Mouse (Mus musculus) thymus, postnatal 10 days (tissue): ENCODE data around the gene Ubd.
A peak's percentile ranks its signal among the peaks of the same experiment; 100 is the strongest.
"Not testable (repeated sequence)": the region's sequence is repeated elsewhere in the genome, so short reads cannot be mapped to it uniquely, and the experiment has no call there.

ENCODE experiments used
- DNase-seq, 2 experiments: peaks; one replicate each; pipeline ENCODE4 v3.0.0; 2021; ENCODE audit warnings: low spot score in 2 of 2

Ubd gene

DNA sequence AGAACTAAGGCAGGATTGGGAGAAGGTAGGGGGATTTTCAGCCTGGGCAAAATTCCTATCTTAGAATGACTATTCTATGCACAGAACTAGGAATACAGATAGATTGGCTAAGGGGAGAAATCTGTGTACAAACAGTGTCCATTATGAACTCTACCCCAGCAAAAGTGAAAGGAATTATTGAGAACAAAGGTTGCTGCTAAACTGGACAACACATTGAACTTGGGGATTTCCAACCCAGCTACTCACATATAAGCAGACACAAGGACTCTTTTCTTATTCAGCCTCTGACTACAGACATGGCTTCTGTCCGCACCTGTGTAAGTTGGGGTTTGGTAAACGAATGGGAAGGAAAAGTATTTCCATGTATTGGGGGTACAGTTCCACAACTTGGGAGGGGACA is at the start of gene Ubd:
TSS of gene Ubd (plus strand) at position 237 of the 400 bp plus-strand sequence.
- no peak for DNase-seq

- no peak for DNase-seq
Observed at GRCm38 (mm10) chr17:37161394-37161793, 32.3 kb upstream of the Ubd start, which contains the start of gene Olfr93. TSS of gene Olfr93 (minus strand) at chr17:37161494.

GRCm38 (mm10) chr17:37185474-37185873 is 8.2 kb upstream of the Ubd start:
- no peak for DNase-seq

DNA sequence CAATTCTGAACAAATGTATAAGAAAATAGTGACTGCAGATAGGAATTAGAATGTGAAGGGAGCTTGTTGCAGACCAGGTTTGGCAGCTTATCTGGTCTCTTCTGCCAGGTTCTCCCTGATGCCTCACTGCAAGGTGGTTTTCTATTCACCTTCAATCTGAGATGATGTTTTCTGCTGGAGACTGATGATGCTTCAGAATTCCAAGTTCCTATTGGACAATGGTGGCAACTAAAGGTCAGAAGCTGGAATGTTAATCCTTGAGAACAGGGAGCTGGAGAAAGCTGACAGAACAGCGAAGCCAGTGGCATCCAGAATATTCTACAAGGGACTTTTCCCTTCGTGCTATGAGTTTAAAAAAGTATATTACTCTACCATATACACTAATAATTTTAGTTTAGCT is 3.0 kb upstream of the Ubd start:
- DNase-seq, result no peak

- no peak for DNase-seq
Observed at GRCm38 (mm10) chr17:37193032-37193431, 660 bp upstream of the Ubd start.

GRCm38 (mm10) chr17:37194782-37195181 is 1.1 kb downstream of the Ubd start:
- DNase-seq, result no peak

- no peak for DNase-seq
Observed at GRCm38 (mm10) chr17:37196845-37197724, 3.4 kb downstream of the Ubd start.

GRCm38 (mm10) chr17:37200894-37201293 is 7.2 kb downstream of the Ubd start, which contains the start of gene Olfr94:
TSS of gene Olfr94 (minus strand) at chr17:37200994.
- DNase-seq, result no peak

DNA sequence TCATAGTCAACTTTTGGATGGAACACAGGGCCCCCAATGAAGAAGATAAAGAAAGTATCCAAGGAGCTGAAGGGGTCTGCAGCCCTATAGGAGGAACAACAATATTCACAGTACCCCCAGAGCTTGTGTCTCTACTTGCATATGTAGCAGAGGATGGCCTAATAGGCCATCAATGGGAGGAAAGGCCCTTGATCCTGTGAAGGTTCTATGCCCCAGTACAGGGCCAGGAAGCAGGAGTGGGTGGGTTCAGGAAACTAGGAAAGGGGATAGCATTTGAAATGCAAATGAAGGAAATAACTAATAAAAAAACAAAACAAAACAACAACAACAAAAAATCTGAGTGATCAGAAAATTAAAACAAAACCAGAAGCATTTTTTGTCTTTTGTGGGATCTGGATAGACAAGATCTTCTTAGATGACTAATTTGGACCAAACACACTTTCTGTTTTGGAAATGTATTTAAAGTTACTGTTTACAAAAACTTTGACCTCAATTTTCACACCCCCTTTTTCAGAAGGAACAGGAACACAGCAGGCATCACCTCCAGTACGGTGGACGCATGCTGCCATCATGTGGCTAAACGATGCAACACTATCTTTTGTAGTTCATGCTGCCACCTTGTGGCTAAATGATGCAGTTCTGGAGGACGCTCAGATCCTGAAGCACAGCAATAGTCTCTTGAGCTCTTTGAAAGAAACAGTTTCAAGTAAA is 9.7 kb downstream of the Ubd start:
- peak; percentile 9 to 64 for DNase-seq

DNA sequence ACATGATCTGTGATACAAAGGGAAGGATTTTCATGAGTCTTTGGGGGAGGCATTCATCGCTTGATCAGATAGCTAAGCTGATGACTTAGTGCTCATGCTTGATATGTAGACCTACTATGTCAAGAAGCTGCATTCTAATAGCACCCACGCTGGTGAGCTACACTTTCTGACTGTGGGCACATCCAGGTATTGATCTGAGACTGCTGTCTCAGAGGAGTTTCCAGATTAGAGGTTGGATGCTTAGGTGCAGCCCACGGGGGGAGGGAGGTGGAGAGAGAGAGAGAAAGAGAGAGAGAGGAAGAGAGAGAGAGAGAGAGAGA is 10.2 kb downstream of the Ubd start:
- DNase-seq, result no peak

GRCm38 (mm10) chr17:37210884-37211768 is 17.4 kb downstream of the Ubd start:
- DNase-seq, result no peak

DNA sequence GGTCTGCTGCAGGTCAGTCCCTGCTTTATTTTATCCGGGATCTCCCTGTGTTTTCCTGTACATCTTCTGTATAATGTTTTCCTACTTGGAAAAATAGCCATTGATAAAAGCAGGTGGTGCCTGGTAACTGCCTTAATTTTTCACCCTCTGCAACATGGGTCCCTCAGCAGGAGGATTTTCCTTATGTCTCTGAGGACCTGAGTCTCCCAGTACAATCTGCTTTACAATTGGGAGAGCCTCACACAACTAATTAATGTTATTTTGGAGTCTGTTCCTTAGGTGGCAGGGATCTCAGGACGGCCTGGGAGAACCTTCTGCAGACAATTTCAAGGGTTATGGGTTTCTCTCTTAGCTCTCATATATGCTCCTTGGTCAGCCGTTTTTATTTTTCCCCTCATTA is 19.3 kb downstream of the Ubd start, which contains the start of gene Olfr95:
TSS of gene Olfr95 (minus strand) at position 101 of the 400 bp plus-strand sequence.
- DNase-seq, result no peak

- no peak for DNase-seq
Observed at GRCm38 (mm10) chr17:37218486-37218885, 24.8 kb downstream of the Ubd start.

- DNase-seq, result no peak
Observed at GRCm38 (mm10) chr17:37219846-37220245, 26.2 kb downstream of the Ubd start, which contains the start of gene Olfr96. TSS of gene Olfr96 (plus strand) at chr17:37220146.

GRCm38 (mm10) chr17:37221879-37222278 is 28.2 kb downstream of the Ubd start:
- DNase-seq, result no peak

- not testable (repeated sequence) for DNase-seq
Observed at GRCm38 (mm10) chr17:37237230-37237629, 43.5 kb downstream of the Ubd start, which contains the start of gene Olfr97. TSS of gene Olfr97 (minus strand) at chr17:37237330.

DNA sequence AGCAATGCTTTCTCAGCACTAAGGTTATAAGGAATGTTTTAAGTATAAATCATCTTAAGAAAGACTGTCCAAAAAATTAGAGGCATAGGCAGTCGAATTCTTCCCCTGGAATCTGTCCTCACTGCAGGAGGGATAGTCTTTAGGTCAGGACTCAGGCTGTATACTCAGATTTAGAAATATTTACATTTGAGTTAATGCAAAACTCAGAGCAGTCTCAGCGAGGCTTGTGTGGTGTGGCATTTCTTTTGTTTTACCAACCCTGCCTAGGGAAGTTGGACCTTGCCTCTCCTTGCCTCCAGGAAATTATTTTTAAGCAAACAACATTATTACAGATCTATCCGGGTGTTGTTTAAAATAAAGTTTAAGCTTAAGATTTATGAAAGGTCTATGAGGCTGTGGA is 48.5 kb downstream of the Ubd start:
- DNase-seq, result no peak
